Mouse (Mus musculus) urinary bladder, postnatal 14 days (tissue): Measurements from ENCODE around the gene Rabgef1.

Experiments
- DNase-seq: peaks from one replicate; pipeline ENCODE4 v3.0.0; 2021; ENCODE audit warnings: low spot score

Gene Rabgef1

GRCm38 (mm10) chr5:130171423-130171954, at the start of gene Rabgef1:
TSS of gene Rabgef1 (plus strand) at chr5:130171798.
- peak; percentile 94 for DNase-seq

DNA sequence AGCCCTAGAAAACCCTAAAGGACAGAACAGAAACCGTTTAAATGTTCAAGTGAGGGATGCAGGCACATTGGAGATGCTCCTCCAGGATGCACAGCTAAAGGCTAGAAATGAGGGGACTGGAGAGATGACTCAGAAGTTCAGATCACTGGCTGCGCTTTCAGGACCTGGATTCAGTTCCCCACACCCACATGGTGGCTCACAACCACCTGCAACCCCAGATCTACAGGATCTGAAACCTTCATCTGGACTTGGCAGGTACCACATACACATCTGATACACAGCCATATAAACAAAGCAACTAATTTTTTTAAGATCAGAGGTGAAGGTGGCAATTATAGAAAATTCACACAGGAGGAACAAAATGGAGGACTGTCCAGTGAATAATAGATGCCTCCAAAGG, 49.2 kb upstream of the Rabgef1 start:
- no peak for DNase-seq

DNA sequence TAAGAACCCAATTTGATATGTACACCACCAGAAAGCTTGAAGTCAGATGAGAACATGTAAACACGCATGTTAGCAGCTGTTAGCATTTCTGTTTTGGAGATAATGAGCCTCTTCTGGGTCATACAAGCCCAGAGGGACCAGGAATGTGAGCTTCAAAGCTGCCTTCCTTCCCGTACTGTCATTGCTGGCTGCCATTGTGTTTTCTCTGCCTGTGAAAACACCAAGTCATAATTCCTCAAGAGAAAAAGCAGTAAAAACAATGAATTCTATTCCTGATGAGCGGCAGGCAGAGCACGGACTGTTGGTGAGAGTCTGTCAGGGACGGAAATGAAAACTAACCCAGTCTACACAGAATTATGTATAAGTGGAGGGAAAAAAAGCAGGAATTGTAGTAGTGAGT, 47.3 kb upstream of the Rabgef1 start:
- no peak for DNase-seq

DNA sequence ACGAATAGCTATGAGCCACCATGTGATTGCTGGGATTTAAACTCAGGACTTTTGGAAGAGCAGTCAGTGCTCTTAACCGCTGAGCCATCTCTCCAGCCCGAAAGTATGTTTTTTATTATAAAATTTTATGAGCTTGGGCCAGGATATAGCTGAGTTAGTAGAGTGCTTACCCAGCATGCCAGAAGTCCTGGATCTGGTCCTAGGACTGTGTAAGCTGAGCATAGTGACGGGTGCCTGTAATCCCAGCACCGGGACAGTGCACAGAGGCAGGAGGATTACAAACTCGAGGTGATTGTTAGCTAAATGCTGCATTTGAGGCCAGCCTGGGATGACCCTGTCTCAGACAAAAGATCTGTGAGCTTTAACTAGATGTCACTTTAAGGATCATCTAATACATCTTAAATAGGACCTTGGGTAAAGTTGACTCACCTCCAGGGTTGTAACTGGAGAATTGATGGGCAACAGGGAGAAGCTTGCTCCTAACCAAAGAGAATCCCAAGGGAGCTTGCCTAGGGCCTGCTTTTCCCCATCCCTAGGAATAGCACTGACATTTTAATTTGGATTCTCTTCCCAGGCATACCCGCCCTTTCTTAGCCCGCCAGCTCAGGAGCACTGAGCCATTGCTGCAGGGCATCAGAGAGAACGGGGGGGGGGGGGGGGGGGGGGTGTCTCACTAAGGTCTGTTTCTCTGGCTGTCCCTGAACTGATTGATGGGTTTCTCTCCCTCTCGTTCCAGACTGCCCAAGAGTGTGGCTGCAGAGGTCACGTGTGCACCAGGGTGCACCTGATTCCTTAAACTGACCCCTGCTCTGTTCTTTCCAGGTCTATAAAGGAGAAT, 42.7 kb upstream of the Rabgef1 start:
- DNase-seq, result peak; percentile 29

- no peak for DNase-seq
These were observed 42.1 kb upstream of the Rabgef1 start for GRCm38 (mm10) chr5:130129524-130129793.

GRCm38 (mm10) chr5:130136597-130136996, 35.0 kb upstream of the Rabgef1 start:
- DNase-seq, result no peak

DNA sequence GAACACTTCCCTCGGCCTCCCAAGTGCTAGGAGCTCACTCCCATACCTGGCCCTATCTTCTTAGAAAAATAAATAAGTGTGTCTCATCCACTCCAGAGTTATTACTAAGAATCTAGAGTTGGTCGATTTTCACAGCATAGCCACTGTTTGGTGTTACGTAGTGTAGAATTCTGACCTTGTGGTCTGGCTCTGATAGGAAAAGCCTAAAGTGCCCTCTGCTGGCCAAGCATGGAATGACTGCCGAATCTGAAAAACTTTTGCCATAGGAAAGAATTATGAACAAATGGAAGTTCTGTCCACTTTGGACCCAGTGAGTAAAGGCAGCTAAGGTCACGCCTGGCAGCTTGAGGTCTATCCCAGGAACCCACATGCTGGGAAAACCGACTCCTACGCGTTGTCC, 32.2 kb upstream of the Rabgef1 start:
- DNase-seq, result peak; percentile 83

DNA sequence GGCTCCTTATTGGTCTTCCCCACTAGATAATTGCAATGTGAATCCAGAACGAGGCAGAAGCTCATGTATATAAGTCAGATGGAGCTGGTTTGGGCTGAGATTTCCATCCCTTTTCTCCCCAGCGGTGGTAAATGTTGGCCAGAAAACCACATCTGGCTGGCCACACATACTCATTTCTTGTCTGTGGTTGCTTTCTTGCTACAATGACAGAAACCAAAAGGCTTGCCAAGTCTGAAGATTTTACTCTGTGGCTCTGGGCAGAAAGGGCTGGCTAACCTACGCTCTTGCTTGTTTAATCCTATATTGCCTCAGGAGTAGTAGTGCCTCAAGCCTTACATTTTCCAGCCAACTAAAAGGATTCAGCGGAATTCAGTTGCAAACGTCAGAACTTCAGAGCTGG, 30.5 kb upstream of the Rabgef1 start:
- no peak for DNase-seq

- DNase-seq, result no peak
These were observed 29.6 kb upstream of the Rabgef1 start for GRCm38 (mm10) chr5:130142041-130142440.

GRCm38 (mm10) chr5:130143101-130143500, 28.5 kb upstream of the Rabgef1 start:
- DNase-seq, result no peak

- DNase-seq, result peak; percentile 61
These were observed 27.6 kb upstream of the Rabgef1 start for GRCm38 (mm10) chr5:130143977-130144333.

GRCm38 (mm10) chr5:130144334-130145312, 27.0 kb upstream of the Rabgef1 start, which contains the start of gene Kctd7:
TSS of gene Kctd7 (plus strand) at chr5:130144861.
- peak; percentile 97 for DNase-seq

DNA sequence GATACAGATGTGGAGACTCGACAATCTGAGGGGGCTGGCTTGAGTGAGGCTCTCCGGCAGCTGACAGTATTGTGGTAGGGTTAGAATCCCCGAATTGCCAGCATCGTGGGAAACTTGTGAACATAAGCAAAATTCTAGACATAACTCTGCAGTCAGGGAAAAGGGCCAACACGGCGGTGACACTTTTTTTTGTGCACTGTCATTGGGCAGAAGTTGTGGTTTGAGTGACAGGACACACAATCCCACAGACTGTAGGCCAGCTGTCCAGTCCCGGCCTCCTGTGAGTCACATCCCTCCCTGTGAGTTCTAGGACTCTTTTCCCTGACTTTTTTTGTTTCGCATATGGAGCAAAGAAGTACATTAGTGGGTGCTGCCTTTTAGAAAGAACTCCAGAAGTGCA, 25.6 kb upstream of the Rabgef1 start:
- DNase-seq, result no peak

- no peak for DNase-seq
These were observed 21.8 kb upstream of the Rabgef1 start for GRCm38 (mm10) chr5:130149726-130150310.

DNA sequence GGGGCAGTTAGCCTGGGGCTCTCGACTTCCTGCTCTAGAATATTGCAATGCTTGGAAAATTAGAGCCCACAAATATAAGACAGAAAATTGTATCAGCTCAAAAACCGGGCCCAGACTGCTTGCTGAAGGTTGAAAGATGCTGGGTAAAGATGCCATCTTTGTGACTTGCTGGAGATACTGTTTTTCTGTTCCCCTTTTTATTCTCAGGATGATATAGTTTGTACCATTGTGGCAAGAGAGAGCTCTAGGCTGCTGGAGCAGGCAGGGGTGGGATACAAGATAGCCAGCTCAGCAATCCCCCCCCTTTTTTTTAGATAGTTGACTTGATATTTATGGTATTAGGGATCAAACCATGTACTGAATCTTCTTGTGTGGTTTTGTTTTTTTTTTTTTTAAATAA, 17.3 kb upstream of the Rabgef1 start:
- DNase-seq, result no peak

- DNase-seq, result no peak
These were observed 13.1 kb upstream of the Rabgef1 start for GRCm38 (mm10) chr5:130158545-130158944.

GRCm38 (mm10) chr5:130159761-130160201, 11.8 kb upstream of the Rabgef1 start:
- no peak for DNase-seq

- DNase-seq, result peak; percentile 84
These were observed 7.9 kb upstream of the Rabgef1 start for GRCm38 (mm10) chr5:130163670-130164069.

DNA sequence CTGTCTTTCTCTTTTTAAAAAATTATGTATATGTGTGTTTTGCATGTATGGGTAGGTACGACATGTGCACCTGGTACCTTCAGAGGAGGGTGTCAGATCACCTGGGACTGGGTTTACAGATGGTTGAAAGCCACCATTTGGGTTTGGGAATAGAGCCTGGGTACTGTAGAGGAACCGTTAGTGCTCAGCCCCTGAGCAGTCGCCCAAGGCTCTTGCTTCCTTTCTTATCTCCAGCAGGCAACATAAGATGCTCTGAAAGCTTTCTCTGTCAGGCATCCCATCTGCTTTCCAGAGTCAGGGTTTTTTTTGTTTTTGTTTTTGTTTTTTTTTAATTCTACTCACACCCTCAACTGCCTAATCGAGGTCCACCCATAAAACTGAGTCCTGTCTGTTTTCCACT, 6.4 kb upstream of the Rabgef1 start:
- DNase-seq, result no peak

DNA sequence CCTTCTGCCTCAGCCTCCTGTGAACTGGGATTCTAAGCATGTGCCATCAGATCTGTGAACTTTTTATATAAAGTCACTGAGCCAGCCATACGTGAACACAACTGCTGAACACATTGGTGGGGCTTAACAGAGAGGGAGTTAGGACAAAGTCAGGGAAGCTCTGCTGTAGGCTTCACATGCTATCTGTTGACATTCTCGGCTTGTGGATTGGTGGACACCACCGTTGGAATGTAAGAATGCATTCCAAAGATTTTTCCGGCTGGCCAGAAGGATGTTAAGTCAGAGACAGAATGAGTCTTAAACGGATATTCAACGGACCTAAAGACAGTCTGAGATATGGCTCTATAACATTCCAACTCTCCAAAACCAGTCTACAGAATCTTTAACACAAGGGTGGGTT, 2.5 kb upstream of the Rabgef1 start:
- no peak for DNase-seq

GRCm38 (mm10) chr5:130170666-130171422, 754 bp upstream of the Rabgef1 start:
- DNase-seq, result no peak
